Mouse (Mus musculus) small intestine, adult 2 months (tissue): ENCODE measurements around the gene Mcu. TPM values are rescaled to one million over a fixed set of nuclear protein-coding genes. Genes with fewer than 3 reads are reported as not detected.
A peak's percentile ranks its signal among the peaks of the same experiment; 100 is the strongest.

Source experiments
- H3K27ac ChIP-seq: fragments of 200-500 bp; 2 replicates; pipeline ENCODE4 v1.5.1; 2012; ENCODE audit warnings: low read depth, low read length, control low read depth, inconsistent platforms; ENCODE audit not compliant: insufficient read depth
- H3K27me3 ChIP-seq: fragments of 200-500 bp; 2 replicates; pipeline ENCODE4 v1.6.1; 2012; ENCODE audit warnings: mild to moderate bottlenecking, moderate library complexity, low read length, inconsistent platforms; ENCODE audit not compliant: control insufficient read depth, insufficient read depth
- H3K36me3 ChIP-seq: fragments of 200-500 bp; 2 replicates; pipeline ENCODE4 v1.6.1; 2012; ENCODE audit warnings: mild to moderate bottlenecking, low read length, control low read depth, inconsistent platforms; ENCODE audit not compliant: control insufficient read depth, insufficient read depth
- H3K4me1 ChIP-seq: fragments of 200-500 bp; 2 replicates; pipeline ENCODE4 v1.6.1; 2012; ENCODE audit warnings: low read length, inconsistent platforms, mixed read lengths; ENCODE audit not compliant: control insufficient read depth, insufficient read depth, insufficient read length
- H3K4me3 ChIP-seq: fragments of 200-500 bp; 2 replicates; pipeline ENCODE4 v1.5.1; 2012; ENCODE audit warnings: low read depth, mild to moderate bottlenecking, control low read depth, inconsistent platforms, low read length, moderate library complexity
- CTCF ChIP-seq: fragments of 200-500 bp; IDR thresholded peaks from 2 replicates; pipeline ENCODE4 v1.5.1; 2012; ENCODE audit warnings: low read depth, mild to moderate bottlenecking, control low read depth, inconsistent platforms, low read length, moderate library complexity, mixed read lengths; ENCODE audit not compliant: insufficient replicate concordance, insufficient read length; ENCODE audit errors: extremely low read depth
- POLR2A ChIP-seq: fragments of 200-500 bp; IDR thresholded peaks from 2 replicates; pipeline ENCODE4 v1.6.1; 2012; ENCODE audit warnings: low read depth, mild to moderate bottlenecking, control low read depth, inconsistent platforms, low read length, moderate library complexity
- WGBS: fragments of 180-500 bp; shearing (Covaris S2); methylation state at CpG from one replicate; pipeline ENCODE4 v1.1.7; 2018; 5-methylcytosine and 5-hydroxymethylcytosine counted together
- polyA plus RNA-seq: library from polyadenylated mRNA; depleted of rRNA; stranded (reverse); fragments of >200 nt; gene quantifications from 2 replicates; pipeline ENCODE4 v1.2.3, GENCODE M21; 2012

Mcu gene
- polyA plus RNA-seq, 1 experiment = 87.5 TPM

DNA sequence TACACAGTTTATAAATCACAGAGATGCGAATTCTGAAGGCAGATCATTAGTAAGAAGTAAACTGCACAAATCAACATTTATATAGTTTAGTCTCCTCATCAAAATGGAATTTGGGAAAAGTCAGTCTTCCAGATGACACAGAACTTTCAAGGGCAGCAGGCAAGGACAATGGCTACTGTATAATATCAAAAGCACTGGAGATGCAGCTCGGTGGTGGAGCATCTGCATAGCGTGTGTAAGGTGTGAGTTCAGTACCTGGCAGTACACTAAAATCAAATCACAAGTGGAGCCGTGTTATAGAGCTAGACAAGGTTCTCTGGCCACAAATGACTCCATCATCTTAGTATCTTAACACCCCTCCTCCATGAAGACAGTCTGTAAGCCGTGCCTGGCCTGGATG is 58.3 kb downstream of the Mcu start:
- peaks cover 6% of the 10 kb centered on the region; the same call in 1 of the 2 replicates for H3K4me1 ChIP-seq
- no peaks in the 10 kb centered on the region for H3K27me3 ChIP-seq
- TF ChIP-seq CTCF = no peak
- no peak for TF ChIP-seq POLR2A
- H3K4me3 ChIP-seq = no peak overlapping the region
- 89% methylated on average over 5 of the region's 5 CpGs for WGBS
- H3K36me3 ChIP-seq = no peaks in the 10 kb centered on the region
- H3K27ac ChIP-seq = no peak overlapping the region

GRCm38 (mm10) chr10:59556541-59556940 is 60.0 kb downstream of the Mcu start:
- no peak for TF ChIP-seq CTCF
- TF ChIP-seq POLR2A = no peak
- Histone ChIP-seq H3K4me3 (no peak overlapping the region), H3K4me1 (peaks cover 6% of the 10 kb centered on the region; the same call in 1 of the 2 replicates), H3K27ac (no peak overlapping the region), H3K27me3 (no peaks in the 10 kb centered on the region), H3K36me3 (no peaks in the 10 kb centered on the region)
- WGBS = 63% methylated on average over 5 of the region's 5 CpGs

- TF ChIP-seq POLR2A (no peak), CTCF (peak; percentile 17; the same call in 1 of the 2 replicates)
Observed at GRCm38 (mm10) chr10:59554243-59554642, 62.2 kb downstream of the Mcu start.

DNA sequence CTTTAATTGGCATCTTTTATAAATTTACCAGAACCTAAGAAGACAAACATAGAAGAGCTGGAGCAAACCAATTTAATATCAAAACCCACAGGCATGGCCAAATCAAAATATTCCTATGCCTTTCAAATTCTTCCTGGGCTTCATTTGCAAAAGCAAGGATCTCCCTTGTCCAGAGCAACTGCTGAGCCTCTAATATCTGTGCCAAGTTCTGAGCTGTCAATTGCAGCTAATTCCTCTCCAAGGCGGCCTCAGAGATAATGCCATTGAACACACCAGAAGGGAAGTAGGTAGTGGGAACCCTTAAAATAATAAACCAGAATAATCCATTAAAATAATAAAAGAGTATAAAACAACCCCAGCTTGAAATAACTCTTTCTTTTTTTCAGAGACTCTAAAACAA is 64.0 kb downstream of the Mcu start:
- 46% methylated on average over 1 of the region's 1 CpGs for WGBS
- no peaks in the 10 kb centered on the region for H3K36me3 ChIP-seq
- TF ChIP-seq CTCF = no peak
- TF ChIP-seq POLR2A = no peak
- H3K27ac ChIP-seq = no peak overlapping the region
- H3K4me1 ChIP-seq = peaks cover 3% of the 10 kb centered on the region; the same call in 1 of the 2 replicates
- no peaks in the 10 kb centered on the region for H3K27me3 ChIP-seq
- H3K4me3 ChIP-seq = no peak overlapping the region

More at GRCm38 (mm10) chr10:59554243-59554642, 62.2 kb downstream of the Mcu start:
- no peaks in the 10 kb centered on the region for H3K27me3 ChIP-seq
- peaks cover 3% of the 10 kb centered on the region; the same call in 1 of the 2 replicates for H3K4me1 ChIP-seq
- no peak overlapping the region for H3K4me3 ChIP-seq
- no peak overlapping the region for H3K27ac ChIP-seq
- no peaks in the 10 kb centered on the region for H3K36me3 ChIP-seq
- 100% methylated on average over 1 of the region's 1 CpGs for WGBS

GRCm38 (mm10) chr10:59548768-59549333 is 67.6 kb downstream of the Mcu start:
- TF ChIP-seq CTCF (no peak), POLR2A (no peak)
- WGBS = 85% methylated on average over 11 of the region's 11 CpGs
- no peaks in the 10 kb centered on the region for H3K27me3 ChIP-seq
- H3K27ac ChIP-seq = no peak overlapping the region
- H3K4me1 ChIP-seq = peaks cover 7% of the 10 kb centered on the region; the same call in 1 of the 2 replicates
- H3K36me3 ChIP-seq = peaks cover 4% of the 10 kb centered on the region
- no peak overlapping the region for H3K4me3 ChIP-seq

GRCm38 (mm10) chr10:59548211-59548610 is 68.3 kb downstream of the Mcu start:
- Histone ChIP-seq H3K27ac (no peak overlapping the region), H3K27me3 (no peaks in the 10 kb centered on the region), H3K36me3 (peaks cover 5% of the 10 kb centered on the region), H3K4me3 (no peak overlapping the region), H3K4me1 (peaks cover 4% of the 10 kb centered on the region; the same call in 1 of the 2 replicates)
- TF ChIP-seq POLR2A (no peak), CTCF (no peak)
- WGBS = 86% methylated on average over 6 of the region's 6 CpGs

GRCm38 (mm10) chr10:59547426-59547825 is 69.1 kb downstream of the Mcu start:
- Histone ChIP-seq H3K36me3 (peaks cover 5% of the 10 kb centered on the region), H3K4me1 (peaks cover 4% of the 10 kb centered on the region; the same call in 1 of the 2 replicates), H3K27me3 (no peaks in the 10 kb centered on the region), H3K4me3 (no peak overlapping the region), H3K27ac (no peak overlapping the region)
- 82% methylated on average over 7 of the region's 7 CpGs for WGBS
- TF ChIP-seq CTCF (no peak), POLR2A (no peak)

DNA sequence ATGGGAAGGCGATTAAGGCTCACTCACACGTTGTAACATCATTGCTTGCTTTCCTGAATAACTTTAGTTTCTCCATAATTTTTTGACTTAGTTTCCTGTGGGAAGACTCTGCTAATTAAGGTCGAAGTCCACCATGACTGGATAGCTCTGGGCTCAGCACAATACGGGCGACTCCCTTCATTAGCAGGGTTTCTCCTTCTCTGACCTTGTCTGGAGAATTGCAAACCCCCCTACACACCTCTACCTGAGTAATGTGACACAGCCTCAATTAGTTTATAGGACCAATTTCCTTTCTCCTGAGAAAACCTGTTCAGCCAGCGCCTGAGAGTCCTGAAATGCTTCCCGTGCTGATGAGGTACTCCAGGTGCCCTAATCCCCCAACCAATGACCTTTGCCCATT is 71.3 kb downstream of the Mcu start:
- Histone ChIP-seq H3K36me3 (peaks cover 5% of the 10 kb centered on the region), H3K4me1 (peaks cover 4% of the 10 kb centered on the region; the same call in 1 of the 2 replicates), H3K27ac (no peak overlapping the region), H3K4me3 (no peak overlapping the region), H3K27me3 (no peaks in the 10 kb centered on the region)
- WGBS = 60% methylated on average over 7 of the region's 7 CpGs
- no peak for TF ChIP-seq POLR2A
- no peak for TF ChIP-seq CTCF
